Mouse (Mus musculus) brain, embryonic 14.5 days (tissue): ENCODE results near the gene Psmd6.

ENCODE experiments used
- CTCF ChIP-seq: fragments of 200-500 bp; IDR thresholded peaks from 2 replicates; pipeline ENCODE4 v1.5.1; 2012; ENCODE audit warnings: inconsistent platforms, mild to moderate bottlenecking, moderate library complexity, borderline replicate concordance; ENCODE audit not compliant: insufficient read depth, insufficient read length; ENCODE audit errors: extremely low read depth
- POLR2A ChIP-seq: fragments of 200-500 bp; IDR thresholded peaks from 2 replicates; pipeline ENCODE4 v1.6.1; 2012; ENCODE audit warnings: mild to moderate bottlenecking, inconsistent platforms, borderline replicate concordance; ENCODE audit not compliant: poor library complexity, insufficient read depth, insufficient read length, severe bottlenecking; ENCODE audit errors: extremely low read depth

DNA sequence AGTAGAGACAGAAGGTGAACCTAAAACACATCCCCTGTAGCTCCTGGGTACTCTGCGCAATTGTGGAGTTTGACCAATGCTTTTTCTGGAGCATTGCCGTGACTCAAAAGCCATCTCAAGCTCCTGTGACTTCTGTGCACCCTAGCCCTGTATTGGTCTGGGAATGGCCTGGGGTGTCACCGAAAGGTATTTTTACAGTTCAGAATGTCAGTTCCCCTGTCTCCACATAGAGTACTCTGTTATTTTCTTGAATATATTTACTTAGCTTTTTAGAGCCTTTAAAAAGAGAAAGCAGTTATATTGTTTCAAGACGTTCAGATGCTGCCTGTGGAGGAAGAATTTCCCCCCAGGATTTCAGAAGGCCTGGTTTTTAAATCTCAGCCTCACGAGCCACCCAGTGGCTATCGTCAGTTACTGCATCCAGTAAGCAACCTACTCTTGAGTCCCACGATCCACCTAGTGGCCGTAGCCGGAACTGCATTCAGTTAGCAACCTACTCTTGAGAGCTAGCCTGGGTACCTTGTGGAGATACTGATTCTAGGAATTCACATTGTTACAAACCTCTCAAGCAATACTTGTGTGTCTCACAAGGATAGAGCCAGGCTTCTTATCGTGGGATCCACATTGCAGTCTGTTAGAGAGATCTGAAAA is 22.3 kb downstream of the Psmd6 start:
- TF ChIP-seq POLR2A (no peak), CTCF (peak; percentile 97)
